Comparison of ENCODE assay signal across 8 mouse cellular contexts in genomic region chr9:43801911-43802310, GRCm38 (mm10). TPM values are rescaled to one million over a fixed set of nuclear protein-coding genes. Genes with fewer than 3 reads are reported as not detected.
A peak's percentile ranks its signal among the peaks of the same experiment; 100 is the strongest.
DNase-seq lines count a peak whose midpoint lies in the region; ATAC-seq and TF ChIP-seq lines count a peak whose summit lies in the region.

No protein-coding gene starts in this region.

- no peaks in the 10 kb centered on the region for H3K36me3 ChIP-seq in MEL (ENCODE audit: control insufficient read depth in 1 of 2, insufficient read depth in 2 of 2, low read length in 2 of 2)
- no peaks in the 10 kb centered on the region; the same call in 1 of the 2 replicates for H3K36me3 ChIP-seq in forebrain, embryonic 11.5 days (ENCODE audit: control insufficient read depth, insufficient read depth, low read length)

- H3K4me2 ChIP-seq in forebrain, embryonic 11.5 days (ENCODE audit: low read depth, low read length, severe bottlenecking) = no peak overlapping the region

- DNase-seq in MEL (ENCODE audit: low read depth, low spot score) = peak; percentile 13
- peak; percentile 77 for DNase-seq in forebrain, embryonic 11.5 days (ENCODE audit: low spot score)
- peak; percentile 75 for DNase-seq in heart, postnatal 25 days (ENCODE audit: low spot score)
- peak; percentile 44 to 61 for DNase-seq in layer of hippocampus, adult 2 months (ENCODE audit: low spot score in 2 of 2)
- peak; percentile 82 for DNase-seq in lung, postnatal 10 days
- DNase-seq in right cerebral cortex, adult 2 months (ENCODE audit: low spot score in 2 of 2) = peak; percentile 40 to 50

- H3K4me1 ChIP-seq in MEL (ENCODE audit: control insufficient read depth in 1 of 2, insufficient read depth in 2 of 2, low read length in 2 of 2) = no peaks in the 10 kb centered on the region
- H3K4me1 ChIP-seq in bone marrow macrophage, adult 2 months (ENCODE audit: control insufficient read depth, insufficient read depth, low read length) = no peaks in the 10 kb centered on the region
- 0 out of 2 replicates have a peak, but pooled peaks cover 1% of the 10 kb centered on the region for H3K4me1 ChIP-seq in forebrain, embryonic 11.5 days (replicated peaks; ENCODE audit: control insufficient read depth, insufficient read depth, low read length)

- H3K79me2 ChIP-seq in MEL (ENCODE audit: control insufficient read depth, insufficient read depth, low read length, poor library complexity) = no peaks in the 10 kb centered on the region

- ATAC-seq in forebrain, embryonic 11.5 days (replicated peaks; ENCODE audit: low FRiP score) = 0 out of 2 replicates have a peak, but pooled peaks have one; percentile 33
- ATAC-seq in activated CD4-positive, CD25-positive, alpha-beta regulatory T cell, adult 4 months = no peak

- TF ChIP-seq EP300 in MEL (IDR thresholded peaks at IDR 0.05; ENCODE audit: low read depth in 1 of 2, low read length in 2 of 2) = no peak

- H3K27ac ChIP-seq in MEL (ENCODE audit: control insufficient read depth, low read depth, low read length) = no peak overlapping the region
- no peak overlapping the region for H3K27ac ChIP-seq in bone marrow macrophage, adult 2 months (ENCODE audit: insufficient read depth, low read depth, low read length)
- H3K27ac ChIP-seq in forebrain, embryonic 11.5 days (ENCODE audit: low read depth, low read length) = no peak overlapping the region
- H3K27ac ChIP-seq in layer of hippocampus, adult 2 months = no peak overlapping the region

- H3K27me3 ChIP-seq in MEL (ENCODE audit: control insufficient read depth in 1 of 2, insufficient read depth in 2 of 2, low read length in 2 of 2) = no peaks in the 10 kb centered on the region
- no peaks in the 10 kb centered on the region for H3K27me3 ChIP-seq in forebrain, embryonic 11.5 days (ENCODE audit: control insufficient read depth, insufficient read depth, low read length)

- H3K4me3 ChIP-seq in MEL (ENCODE audit: control insufficient read depth in 1 of 2, insufficient read depth in 1 of 2, low read depth in 2 of 2, low read length in 2 of 2) = no peak overlapping the region
- no peak overlapping the region for H3K4me3 ChIP-seq in bone marrow macrophage, adult 2 months (ENCODE audit: insufficient read depth, low read length)
- no peak overlapping the region for H3K4me3 ChIP-seq in forebrain, embryonic 11.5 days (ENCODE audit: low read depth, low read length)
- H3K4me3 ChIP-seq in layer of hippocampus, adult 2 months = no peak overlapping the region

- no peaks in the 10 kb centered on the region for H3K9me3 ChIP-seq in MEL (replicated peaks; ENCODE audit: insufficient read depth, low read length)
- no peaks in the 10 kb centered on the region for H3K9me3 ChIP-seq in forebrain, embryonic 11.5 days (ENCODE audit: control insufficient read depth, low read length)

- TF ChIP-seq POLR2A in MEL (IDR thresholded peaks at IDR 0.05; ENCODE audit: control insufficient read depth in 1 of 2, insufficient read depth in 1 of 2, low read depth in 1 of 2, low read length in 2 of 2, poor library complexity in 1 of 2) = no peak
- no peak for TF ChIP-seq POLR2A in bone marrow macrophage, adult 2 months (IDR thresholded peaks at IDR 0.05; ENCODE audit: borderline replicate concordance, low read depth, low read length)

- peak; percentile 24 to 66 (median 51); a peak in 5 of 6 replicates for TF ChIP-seq CTCF in MEL (IDR thresholded peaks at IDR 0.05 in 2 of 3, conservative IDR thresholded peaks at IDR 0.05 in 1 of 3; ENCODE audit: control insufficient read depth in 1 of 3, insufficient read depth in 1 of 3, low read depth in 2 of 3, low read length in 3 of 3, poor library complexity in 1 of 3, severe bottlenecking in 1 of 3)
- TF ChIP-seq CTCF in bone marrow macrophage, adult 2 months (IDR thresholded peaks at IDR 0.05; ENCODE audit: low read depth, low read length) = peak; percentile 39; the same call in 1 of the 2 replicates
- TF ChIP-seq CTCF in layer of hippocampus, adult 2 months (conservative IDR thresholded peaks at IDR 0.05) = peak; percentile 93

- intact Hi-C loops in heart, postnatal 25 days (cut with DNase I) = loop anchor here (2.0 to 5.0 kb wide), 3 partner anchors 59 to 461 kb away; partner anchors contain the start of gene Nectin1

- H3K9ac ChIP-seq in MEL (ENCODE audit: control insufficient read depth, low read depth, low read length, poor library complexity, severe bottlenecking) = no peak overlapping the region
- H3K9ac ChIP-seq in forebrain, embryonic 11.5 days (ENCODE audit: low read length) = no peak overlapping the region

- TF ChIP-seq RAD21 in MEL (IDR thresholded peaks at IDR 0.05; ENCODE audit: low read depth, low read length) = peak; percentile 57

- 38% methylated on average over 5 of the region's 5 CpGs for WGBS in forebrain, embryonic 11.5 days

TF ChIP-seq in MEL, 35 proteins besides CTCF, POLR2A, EP300 and RAD21:
- TF ChIP-seq HCFC1 (IDR thresholded peaks at IDR 0.05; ENCODE audit: low read depth, low read length) = no peak
- no peak for TF ChIP-seq UBTF (IDR thresholded peaks at IDR 0.05; ENCODE audit: borderline replicate concordance, insufficient read depth, low read depth, low read length)
- 0 out of 2 replicates have a peak, but pooled peaks have one; percentile 8 for TF ChIP-seq ZC3H11A (IDR thresholded peaks at IDR 0.05; ENCODE audit: low read depth, low read length)
- TF ChIP-seq MYB (IDR thresholded peaks at IDR 0.05; ENCODE audit: low read depth, low read length) = no peak
- TF ChIP-seq SMC3 (IDR thresholded peaks at IDR 0.05; ENCODE audit: low read depth, low read length) = peak; percentile 54

RNA-seq across cellular contexts. Expression of gene Nectin1, which starts 58.1 kb away (rescaled TPM):
- total RNA-seq in MEL (2012; rRNA removed) = 3.8 and 3.9 TPM in 2 replicates
- 1 to 10 TPM in 1 of 2 experiments, not detected in 1; 6.2 TPM for polyA plus RNA-seq in MEL (2012; ENCODE audit: insufficient read depth in 1 of 2, insufficient read length in 2 of 2, low read depth in 1 of 2, low replicate concordance in 2 of 2, missing spikeins in 1 of 2)
- 12.6 and 12.9 TPM in 2 replicates for polyA plus RNA-seq in bone marrow macrophage, adult 2 months (2012; ENCODE audit: insufficient read depth, insufficient read length, missing spikeins)
- 12.3 and 12.4 TPM in 2 replicates for polyA plus RNA-seq in forebrain, embryonic 11.5 days (2014; fragmentation: Nextera tagmentation; extraction: Ambion mirVana)
- total RNA-seq in heart, postnatal 25 days (2021) = 1 to 10 TPM; 3.0 to 3.6 TPM
- total RNA-seq in layer of hippocampus, adult 2 months (2021) = 10 to 100 TPM; 67.2 to 72.6 TPM
- polyA plus RNA-seq in activated CD4-positive, CD25-positive, alpha-beta regulatory T cell, adult 4 months (2017; shearing (Covaris generic)) = 1 to 10 TPM; 1.2 to 1.5 TPM

Comparison
In these comparisons a context has a peak if more than half of its experiments do, and no peak if none do; other contexts are left out.
1. DNase-seq: peak in every context shown above with its lines; median percentile 82 in lung, postnatal 10 days; 77 in forebrain, embryonic 11.5 days; 75 in heart, postnatal 25 days; 52 in layer of hippocampus, adult 2 months; 45 in right cerebral cortex, adult 2 months; 13 in MEL.
2. CTCF ChIP-seq: peak in every context shown above with its lines; median percentile 93 in layer of hippocampus, adult 2 months; 51 in MEL; 39 in bone marrow macrophage, adult 2 months.